Mouse (Mus musculus): Measurements from ENCODE around the gene Lipo3. TPM values are rescaled to one million over a fixed set of nuclear protein-coding genes. Genes with fewer than 3 reads are reported as not detected.
"Not testable (repeated sequence)": the region's sequence is repeated elsewhere in the genome, so short reads cannot be mapped to it uniquely, and the experiment has no call there.

Gene Lipo3
- polyA plus RNA-seq (2016; fragmentation: Nextera tagmentation; extraction: Ambion mirVana), result 7.5 and 7.7 TPM in 2 replicates

DNA sequence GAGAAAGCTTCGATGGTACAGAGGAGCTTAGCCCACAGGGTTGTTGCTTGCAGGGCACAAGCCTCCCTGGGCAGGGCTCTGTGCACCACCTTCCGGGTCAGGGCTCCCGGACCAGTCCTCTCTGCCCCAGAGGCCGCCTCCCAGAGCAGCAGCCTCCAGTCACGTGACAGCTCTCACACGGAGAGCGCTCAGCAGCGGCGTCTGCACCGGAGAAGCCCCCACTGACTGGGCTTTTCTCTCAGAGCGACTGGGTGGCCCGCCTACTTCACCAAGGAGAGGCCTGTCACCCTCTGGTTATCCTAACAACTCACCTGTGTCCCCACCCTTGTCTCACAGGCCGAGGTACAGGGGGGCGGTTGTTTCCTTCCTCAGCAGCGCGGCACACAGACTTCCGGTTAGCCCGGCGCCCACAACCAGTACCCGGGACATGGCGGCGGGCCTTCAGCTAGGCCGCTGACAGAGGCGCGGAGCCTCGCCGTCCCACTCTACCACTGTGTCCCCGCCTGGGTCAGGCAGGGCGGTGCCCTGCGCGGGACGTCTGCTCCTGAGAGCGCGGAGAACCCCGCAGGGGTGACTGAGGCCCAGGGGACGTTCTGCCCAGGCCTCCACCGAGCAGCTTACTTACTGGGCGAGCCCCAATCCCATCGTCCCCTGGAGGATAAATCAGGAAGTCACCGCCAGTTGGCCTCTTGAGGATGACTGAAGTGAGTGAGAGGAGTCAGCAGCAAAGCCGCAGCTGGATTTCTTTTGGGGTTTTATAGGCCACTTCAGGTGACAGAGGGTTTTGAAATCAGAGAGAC is at the start of gene Lipo3:
Gene Lipo3, minus strand, starts transcription at position 665 of the 800 bp plus-strand sequence.
- 54% methylated on average over 12 of the region's 41 CpGs for WGBS
- not testable (repeated sequence) for H3K36me3 ChIP-seq (replicated peaks); H3K9me3 ChIP-seq; H3K4me1 ChIP-seq; H3K27me3 ChIP-seq (ENCODE audit: poor library complexity, severe bottlenecking); H3K27ac ChIP-seq
- peak; percentile 14 for DNase-seq (ENCODE audit: extremely low spot score, low spot score)
- peak within 1 kb of the TSS; percentile 31; the same call in 1 of the 2 replicates for H3K4me3 ChIP-seq

DNA sequence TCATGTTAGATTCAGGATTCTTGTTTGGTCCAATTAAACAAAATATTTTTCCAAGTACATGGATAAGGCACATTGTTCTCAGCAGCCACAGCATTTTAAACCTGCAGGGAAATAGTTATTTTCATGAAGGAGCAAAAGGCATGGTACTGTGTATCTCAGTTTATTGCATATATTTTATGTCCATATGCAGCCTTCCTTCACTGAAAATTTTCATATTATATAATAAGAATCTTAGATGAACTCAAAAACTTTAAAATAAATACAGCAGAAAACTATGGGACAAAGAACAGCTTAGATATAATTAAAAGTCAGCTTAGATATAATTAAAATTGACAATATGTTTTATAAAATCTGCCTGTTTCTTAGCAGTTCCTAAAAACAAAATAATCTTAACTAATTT is 25.6 kb upstream of the Lipo3 start, which contains the start of gene Lipo1:
Gene Lipo1, minus strand, starts transcription at position 101 of the 400 bp plus-strand sequence.
- not testable (repeated sequence) for H3K36me3 ChIP-seq (replicated peaks); H3K27me3 ChIP-seq (ENCODE audit: poor library complexity, severe bottlenecking)

DNA sequence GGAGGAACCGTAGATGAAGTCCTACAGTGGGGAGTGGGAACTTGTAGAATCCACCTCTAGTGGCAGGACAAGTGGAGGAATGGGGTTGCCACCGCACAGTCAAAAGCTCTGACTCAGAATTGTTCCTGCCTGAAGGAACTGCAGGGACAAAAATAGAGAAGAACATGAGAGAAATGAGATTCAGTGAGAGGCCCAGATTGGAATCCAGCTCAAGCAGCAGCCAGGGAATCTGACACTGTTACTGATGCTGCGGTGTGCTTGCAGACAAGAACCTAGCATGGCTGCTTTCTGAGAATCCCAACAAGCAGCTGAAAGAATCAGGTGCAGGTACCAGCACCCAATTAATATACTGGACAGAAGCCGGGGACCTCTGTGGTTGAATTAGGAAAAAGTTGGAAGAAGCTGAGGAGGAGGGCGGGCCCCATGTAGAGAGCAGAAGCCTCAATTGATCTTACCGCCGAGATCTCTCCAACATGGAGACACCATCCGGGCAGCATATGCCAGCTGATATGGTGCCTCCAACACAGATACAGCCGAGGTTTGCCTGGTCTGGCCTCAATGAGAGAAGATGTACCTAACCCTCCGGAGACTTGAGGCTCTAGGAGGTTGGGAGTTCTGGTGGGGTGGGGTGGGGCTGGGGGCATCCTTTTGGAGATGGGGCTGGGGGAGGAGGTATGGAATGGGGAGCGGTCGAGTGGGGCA is 25.0 kb upstream of the Lipo3 start:
- H3K27me3 ChIP-seq (ENCODE audit: poor library complexity, severe bottlenecking), result no peaks in the 10 kb centered on the region
- 91% methylated on average over 12 of the region's 12 CpGs for WGBS
- no peaks in the 10 kb centered on the region for H3K9me3 ChIP-seq
- H3K4me3 ChIP-seq, result no peak overlapping the region
- DNase-seq (ENCODE audit: extremely low spot score, low spot score), result no peak
- no peaks in the 10 kb centered on the region for H3K4me1 ChIP-seq
- no peak overlapping the region for H3K27ac ChIP-seq
- H3K36me3 ChIP-seq (replicated peaks), result no peaks in the 10 kb centered on the region

More for the DNA sequence above, 25.6 kb upstream of the Lipo3 start, which contains the start of gene Lipo1:
- not testable (repeated sequence) for H3K9me3 ChIP-seq; H3K4me1 ChIP-seq; H3K4me3 ChIP-seq; DNase-seq (ENCODE audit: extremely low spot score, low spot score); H3K27ac ChIP-seq

DNA sequence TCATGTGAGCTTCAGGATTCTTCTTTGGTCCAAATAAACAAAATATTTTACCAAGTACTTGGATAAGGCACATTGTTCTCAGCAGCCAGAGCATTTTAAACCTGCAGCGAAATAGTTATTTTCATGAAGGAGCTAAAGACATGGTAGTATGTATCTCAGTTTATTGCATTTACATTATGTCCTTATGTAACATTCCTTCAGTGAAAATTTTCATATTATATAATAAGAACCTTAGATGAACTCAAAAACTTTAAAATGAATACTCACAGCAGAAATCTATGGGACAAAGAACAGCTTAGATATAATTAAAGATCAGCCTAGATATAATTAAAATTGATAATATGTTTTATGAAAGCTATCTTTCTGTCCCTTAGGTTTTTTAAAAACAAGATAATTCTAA is 10.5 kb downstream of the Lipo3 start, which contains the start of gene Lipo2:
Gene Lipo2, minus strand, starts transcription at position 101 of the 400 bp plus-strand sequence.
- H3K4me3 ChIP-seq; H3K9me3 ChIP-seq; H3K4me1 ChIP-seq; H3K27ac ChIP-seq; H3K36me3 ChIP-seq (replicated peaks); DNase-seq (ENCODE audit: extremely low spot score, low spot score); H3K27me3 ChIP-seq (ENCODE audit: poor library complexity, severe bottlenecking): not testable (repeated sequence)
- 90% methylated on average over 1 of the region's 1 CpGs for WGBS

DNA sequence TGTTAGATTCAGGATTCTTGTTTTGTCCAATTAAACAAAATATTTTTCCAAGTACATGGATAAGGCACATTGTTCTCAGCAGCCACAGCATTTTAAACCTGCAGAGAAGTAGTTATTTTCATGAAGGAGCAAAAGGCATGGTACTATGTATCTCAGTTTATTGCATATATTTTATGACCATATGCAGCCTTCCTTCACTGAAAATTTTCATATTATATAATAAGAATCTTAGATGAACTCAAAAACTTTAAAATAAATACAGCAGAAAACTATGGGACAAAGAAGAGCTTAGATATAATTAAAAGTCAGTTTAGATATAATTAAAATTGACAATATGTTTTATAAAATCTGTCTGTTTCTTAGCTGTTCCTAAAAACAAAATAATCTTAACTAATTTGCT is 136.6 kb downstream of the Lipo3 start, which contains the start of gene Gm8978:
Gene Gm8978, minus strand, starts transcription at position 101 of the 400 bp plus-strand sequence.
- not testable (repeated sequence) for H3K4me1 ChIP-seq; H3K9me3 ChIP-seq; DNase-seq (ENCODE audit: extremely low spot score, low spot score); H3K27me3 ChIP-seq (ENCODE audit: poor library complexity, severe bottlenecking); H3K27ac ChIP-seq; H3K4me3 ChIP-seq; H3K36me3 ChIP-seq (replicated peaks)

DNA sequence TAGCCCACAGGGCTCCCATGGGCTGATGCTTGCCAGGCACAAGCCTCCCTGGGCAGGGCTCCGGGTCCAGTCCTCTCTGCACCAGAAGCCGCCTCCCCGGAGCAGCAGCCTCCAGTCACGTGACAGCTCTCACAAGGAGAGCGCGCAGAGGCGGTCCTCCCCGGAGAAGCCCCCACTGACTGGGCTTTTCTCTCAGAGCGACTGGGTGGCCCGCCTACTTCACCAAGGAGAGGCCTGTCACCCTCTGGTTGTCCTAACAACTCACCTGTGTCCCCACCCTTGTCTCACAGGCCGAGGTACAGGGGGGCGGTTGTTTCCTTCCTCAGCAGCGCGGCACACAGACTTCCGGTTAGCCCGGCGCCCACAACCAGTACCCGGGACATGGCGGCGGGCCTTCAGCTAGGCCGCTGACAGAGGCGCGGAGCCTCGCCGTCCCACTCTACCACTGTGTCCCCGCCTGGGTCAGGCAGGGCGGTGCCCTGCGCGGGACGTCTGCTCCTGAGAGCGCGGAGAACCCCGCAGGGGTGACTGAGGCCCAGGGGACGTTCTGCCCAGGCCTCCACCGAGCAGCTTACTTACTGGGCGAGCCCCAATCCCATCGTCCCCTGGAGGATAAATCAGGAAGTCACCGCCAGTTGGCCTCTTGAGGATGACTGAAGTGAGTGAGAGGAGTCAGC is 172.0 kb downstream of the Lipo3 start:
- peak; percentile 65 for DNase-seq (ENCODE audit: extremely low spot score, low spot score)
- H3K27me3 ChIP-seq (ENCODE audit: poor library complexity, severe bottlenecking); H3K36me3 ChIP-seq (replicated peaks); H3K9me3 ChIP-seq; H3K4me1 ChIP-seq: not testable (repeated sequence)
- 13% methylated on average over 10 of the region's 38 CpGs for WGBS
- peak overlapping the region; percentile 86 for H3K27ac ChIP-seq
- H3K4me3 ChIP-seq, result peak overlapping the region; percentile 49

DNA sequence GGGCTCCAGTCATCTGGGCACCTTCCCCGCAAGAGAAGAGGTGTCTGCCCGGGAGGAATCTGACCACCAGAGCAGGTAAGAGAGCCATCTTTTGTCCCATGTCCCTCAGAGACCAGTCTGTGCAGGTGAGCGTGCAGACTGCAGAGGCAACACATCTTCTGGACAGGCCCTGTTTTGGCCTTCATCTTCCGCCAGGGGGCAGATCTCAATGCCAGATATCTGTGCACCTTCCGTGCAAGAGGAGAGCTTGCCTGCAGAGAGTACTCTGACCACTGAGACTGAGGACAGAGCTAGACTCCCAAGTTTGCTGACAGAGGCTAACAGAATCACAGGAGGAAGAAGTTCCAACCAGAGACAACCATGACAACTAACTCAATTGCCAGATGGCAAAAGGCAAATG is 193.2 kb downstream of the Lipo3 start:
- DNase-seq (ENCODE audit: extremely low spot score, low spot score); H3K36me3 ChIP-seq (replicated peaks); H3K27ac ChIP-seq; H3K9me3 ChIP-seq; H3K4me3 ChIP-seq; H3K27me3 ChIP-seq (ENCODE audit: poor library complexity, severe bottlenecking); H3K4me1 ChIP-seq: not testable (repeated sequence)
- 85% methylated on average over 5 of the region's 5 CpGs for WGBS

DNA sequence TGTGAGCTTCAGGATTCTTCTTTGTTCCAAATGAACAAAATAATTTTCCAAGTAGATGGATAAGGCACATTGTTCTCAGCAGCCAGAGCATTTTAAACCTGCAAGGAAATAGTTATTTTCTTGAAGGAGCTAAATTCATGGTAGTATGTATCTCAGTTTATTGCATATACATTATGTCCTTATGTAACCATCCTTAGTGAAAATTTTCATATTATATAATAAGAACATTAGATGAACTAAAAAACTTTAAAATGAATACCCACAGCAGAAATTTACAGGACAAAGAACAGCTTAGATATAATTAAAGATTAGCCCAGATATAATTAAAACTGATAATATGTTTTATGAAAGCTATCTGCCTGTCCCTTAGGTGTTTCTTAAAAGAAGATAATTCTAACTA is 244.1 kb downstream of the Lipo3 start, which contains the start of gene Lipo4:
Gene Lipo4, minus strand, starts transcription at position 101 of the 400 bp plus-strand sequence.
- H3K9me3 ChIP-seq, result no peaks in the 10 kb centered on the region
- H3K4me3 ChIP-seq, result no peak within 1 kb of the TSS
- DNase-seq (ENCODE audit: extremely low spot score, low spot score), result no peak
- H3K27ac ChIP-seq, result no peak within 1 kb of the TSS
- no peaks in the 10 kb centered on the region for H3K4me1 ChIP-seq
- no peaks in the 10 kb centered on the region for H3K36me3 ChIP-seq (replicated peaks)
- H3K27me3 ChIP-seq (ENCODE audit: poor library complexity, severe bottlenecking), result no peaks in the 10 kb centered on the region

Small RNA genes lying within 50 kb of the gene (microRNA-seq; reads per million reads assigned to microRNA genes)
- not detected for gene Gm27440

Other genes starting within 250 kb of the Lipo3 start
- not detected in 2 replicates for gene Lipo4, start 244.2 kb downstream of the Lipo3 start, polyA plus RNA-seq (2016; fragmentation: Nextera tagmentation; extraction: Ambion mirVana)
- not detected in 2 replicates for gene Gm8978, start 136.7 kb downstream of the Lipo3 start, polyA plus RNA-seq (2016; fragmentation: Nextera tagmentation; extraction: Ambion mirVana)
- gene Lipo2, start 10.6 kb downstream of the Lipo3 start, polyA plus RNA-seq (2016; fragmentation: Nextera tagmentation; extraction: Ambion mirVana), result 0.10 and 0.24 TPM in 2 replicates
- not detected in 2 replicates for gene Lipo1, start 25.5 kb upstream of the Lipo3 start, polyA plus RNA-seq (2016; fragmentation: Nextera tagmentation; extraction: Ambion mirVana)
- not detected in 2 replicates for gene Lipf, start 199.2 kb upstream of the Lipo3 start, polyA plus RNA-seq (2016; fragmentation: Nextera tagmentation; extraction: Ambion mirVana)
- not detected in 2 replicates for gene Lipk, start 246.3 kb upstream of the Lipo3 start, polyA plus RNA-seq (2016; fragmentation: Nextera tagmentation; extraction: Ambion mirVana)